Mouse (Mus musculus) heart, adult 2 months (tissue): ENCODE measurements around the gene Cacna1c.

Experiments used
- CTCF ChIP-seq: fragments of 200-600 bp; IDR thresholded peaks from 2 replicates; pipeline ENCODE4 v1.8.1; 2022; ENCODE audit warnings: antibody characterized with exemption, mild to moderate bottlenecking, moderate library complexity
- POLR2A ChIP-seq: fragments of 200-500 bp; IDR thresholded peaks from 2 replicates; pipeline ENCODE4 v1.6.1; 2011; ENCODE audit warnings: mild to moderate bottlenecking, low read depth, low read length, control low read depth; ENCODE audit not compliant: insufficient read depth

GRCm38 (mm10) chr6:118641671-118642325 lies 554.4 kb downstream of the Cacna1c start:
- TF ChIP-seq CTCF = no peak
- TF ChIP-seq POLR2A = no peak
